Mouse (Mus musculus) brain, embryonic 14.5 days (tissue): Measurements from ENCODE around the gene Copz1. TPM values are rescaled to one million over a fixed set of nuclear protein-coding genes. Genes with fewer than 3 reads are reported as not detected.
A peak's percentile ranks its signal among the peaks of the same experiment; 100 is the strongest.

Experiments used
- DNase-seq: peaks from one replicate; pipeline ENCODE4 v3.0.0-alpha.2; 2011; ENCODE audit warnings: low read depth
- CTCF ChIP-seq: fragments of 200-500 bp; IDR thresholded peaks from 2 replicates; pipeline ENCODE4 v1.5.1; 2012; ENCODE audit warnings: inconsistent platforms, mild to moderate bottlenecking, moderate library complexity, borderline replicate concordance; ENCODE audit not compliant: insufficient read depth, insufficient read length; ENCODE audit errors: extremely low read depth
- POLR2A ChIP-seq: fragments of 200-500 bp; IDR thresholded peaks from 2 replicates; pipeline ENCODE4 v1.6.1; 2012; ENCODE audit warnings: mild to moderate bottlenecking, inconsistent platforms, borderline replicate concordance; ENCODE audit not compliant: poor library complexity, insufficient read depth, insufficient read length, severe bottlenecking; ENCODE audit errors: extremely low read depth
- polyA plus RNA-seq: library from polyadenylated mRNA; depleted of rRNA; stranded (reverse); fragments of >200 nt; gene quantifications from 2 replicates; pipeline ENCODE4 v1.2.3, GENCODE M21; 2012

The Copz1 gene
- polyA plus RNA-seq, 1 experiment: 165 TPM

DNA sequence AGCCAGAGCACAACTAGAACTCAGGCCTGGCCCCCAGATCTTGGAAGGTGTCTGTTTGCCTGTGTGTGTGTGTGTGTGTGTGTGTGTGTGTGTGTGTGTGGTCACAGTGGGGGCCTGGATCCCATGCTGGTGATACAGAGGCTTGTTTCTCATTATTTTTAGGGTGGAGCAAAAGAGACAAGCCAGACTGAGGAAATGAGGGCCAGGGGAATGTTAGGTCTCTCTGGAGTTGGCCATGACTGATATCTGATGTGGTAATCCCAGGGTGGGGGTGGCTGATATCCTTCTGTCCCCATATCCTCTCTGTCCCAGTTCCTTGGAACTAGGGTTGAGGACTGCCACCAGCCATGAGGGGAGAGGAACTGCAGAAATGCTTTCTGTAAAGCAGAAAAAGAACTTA is 44.6 kb downstream of the Copz1 start:
- no peak for DNase-seq
- TF ChIP-seq POLR2A (no peak), CTCF (no peak)

GRCm38 (mm10) chr15:103317731-103318130 is 45.2 kb downstream of the Copz1 start:
- no peak for TF ChIP-seq CTCF
- no peak for DNase-seq

DNA sequence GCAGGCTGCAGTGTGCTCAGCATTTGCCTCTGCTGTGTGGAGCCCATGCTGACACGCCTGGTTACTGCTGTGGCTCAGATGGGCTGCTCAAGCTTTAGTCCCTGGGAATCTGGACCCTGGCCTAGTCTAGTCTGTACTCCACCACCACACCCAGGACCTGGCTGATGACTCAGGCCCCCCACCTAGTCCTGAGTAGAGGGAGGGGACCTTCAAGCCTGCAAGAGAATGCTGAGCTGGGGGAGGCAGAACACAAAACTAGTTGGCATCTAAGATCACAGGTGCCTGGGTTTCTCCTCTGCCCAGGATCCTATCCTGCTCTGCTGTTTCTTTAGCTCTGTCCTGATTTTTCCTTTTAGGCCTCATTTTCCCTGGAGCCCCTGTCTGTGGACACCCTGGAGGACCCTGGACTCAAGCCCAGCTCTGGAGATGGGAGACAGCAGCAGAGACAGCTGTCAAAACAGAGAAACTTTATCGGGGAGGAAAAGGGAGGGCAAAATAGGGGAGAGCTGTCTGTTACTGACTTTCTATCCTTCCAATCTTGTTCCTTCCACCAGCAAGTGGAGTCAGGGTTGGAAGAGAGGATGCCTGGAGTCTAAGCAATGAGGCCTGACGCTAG is 45.8 kb downstream of the Copz1 start:
- no peak for TF ChIP-seq CTCF
- TF ChIP-seq POLR2A: no peak
- no peak for DNase-seq

DNA sequence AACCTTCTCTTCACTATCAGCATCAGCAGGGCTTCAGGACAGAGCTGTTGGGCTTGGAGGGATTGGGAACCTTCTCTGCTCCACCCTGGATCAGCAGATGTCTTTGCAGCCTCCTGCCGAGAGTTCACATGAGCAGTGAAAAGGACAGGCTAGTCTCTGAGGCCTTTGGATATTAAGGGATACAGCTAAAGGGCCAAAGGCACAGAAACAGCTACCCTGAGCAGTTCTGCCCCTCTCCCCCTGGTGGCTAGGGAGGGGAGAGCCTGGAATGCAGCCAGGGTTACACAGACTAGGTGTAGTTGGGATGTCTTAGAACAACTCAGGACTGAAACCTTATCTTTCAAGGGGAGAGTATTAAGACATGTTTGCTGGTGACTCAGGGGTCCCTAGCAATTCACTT is 48.6 kb downstream of the Copz1 start:
- DNase-seq: no peak
- TF ChIP-seq CTCF (peak; percentile 63; the same call in 1 of the 2 replicates), POLR2A (no peak)

DNA sequence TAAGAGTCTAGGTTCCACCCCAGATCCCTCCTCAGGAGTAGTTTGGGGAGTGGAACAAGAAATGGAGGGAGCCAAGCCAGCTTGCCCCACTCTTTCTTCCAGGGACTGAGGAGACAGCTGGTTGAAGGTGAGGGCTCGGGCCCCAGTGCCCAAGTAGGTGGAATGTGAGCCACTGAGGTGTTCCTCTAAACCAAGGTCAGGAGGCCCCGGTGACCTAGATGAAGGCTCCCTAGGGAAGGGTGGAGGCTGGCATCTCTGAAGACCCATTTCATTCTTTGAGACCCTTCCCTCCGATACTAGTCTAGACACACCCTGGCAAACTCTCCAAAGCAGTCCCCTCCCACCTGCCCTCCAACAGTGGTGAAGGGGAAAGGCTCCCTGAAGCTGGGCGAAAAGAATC is 49.9 kb downstream of the Copz1 start:
- no peak for DNase-seq
- TF ChIP-seq CTCF: no peak
- TF ChIP-seq POLR2A: no peak

- DNase-seq: peak; percentile 71
- no peak for TF ChIP-seq POLR2A
- TF ChIP-seq CTCF: no peak
These were observed 50.5 kb downstream of the Copz1 start for GRCm38 (mm10) chr15:103323070-103323454.

DNA sequence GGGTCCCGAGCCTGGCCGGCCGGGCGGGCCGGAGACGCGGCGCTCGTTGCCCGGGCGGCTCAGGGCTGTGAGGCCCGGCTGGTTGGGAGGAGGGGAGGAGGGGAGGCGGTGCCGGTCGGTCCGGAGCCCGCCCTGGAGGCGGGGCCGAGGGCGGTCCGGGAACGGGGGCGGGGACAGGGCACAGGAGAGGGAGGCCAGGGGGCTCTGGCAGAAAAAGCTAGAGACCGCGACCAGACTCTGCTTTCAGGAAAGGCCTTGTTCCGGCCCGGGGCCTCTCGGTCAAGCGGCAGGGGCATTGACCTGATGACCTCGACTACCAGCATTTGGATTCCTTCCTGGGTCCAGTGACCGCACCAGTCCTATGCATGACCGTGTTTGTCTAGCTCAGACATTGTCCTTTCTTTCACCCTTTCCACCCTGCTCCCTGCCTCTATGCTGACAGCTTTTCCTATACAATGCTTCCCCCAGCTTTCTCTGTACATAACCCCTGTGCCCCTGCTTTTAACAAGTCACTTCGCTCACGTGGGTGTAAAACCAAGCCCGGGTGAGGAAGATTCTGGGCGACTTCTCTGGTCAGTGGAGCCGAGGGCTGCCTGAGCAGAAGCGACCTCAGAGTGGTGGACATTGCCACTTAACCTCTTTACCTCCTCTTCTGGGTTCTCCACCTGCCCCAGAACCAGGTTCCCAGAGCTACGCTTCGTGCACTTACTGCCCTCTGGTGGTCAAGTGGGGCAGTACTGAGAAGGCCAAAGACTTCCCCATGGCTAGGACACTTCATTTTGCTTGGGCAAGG is 51.1 kb downstream of the Copz1 start:
- TF ChIP-seq CTCF (peak; percentile 93), POLR2A (peak; percentile 92)
- DNase-seq: peak; percentile 93

DNA sequence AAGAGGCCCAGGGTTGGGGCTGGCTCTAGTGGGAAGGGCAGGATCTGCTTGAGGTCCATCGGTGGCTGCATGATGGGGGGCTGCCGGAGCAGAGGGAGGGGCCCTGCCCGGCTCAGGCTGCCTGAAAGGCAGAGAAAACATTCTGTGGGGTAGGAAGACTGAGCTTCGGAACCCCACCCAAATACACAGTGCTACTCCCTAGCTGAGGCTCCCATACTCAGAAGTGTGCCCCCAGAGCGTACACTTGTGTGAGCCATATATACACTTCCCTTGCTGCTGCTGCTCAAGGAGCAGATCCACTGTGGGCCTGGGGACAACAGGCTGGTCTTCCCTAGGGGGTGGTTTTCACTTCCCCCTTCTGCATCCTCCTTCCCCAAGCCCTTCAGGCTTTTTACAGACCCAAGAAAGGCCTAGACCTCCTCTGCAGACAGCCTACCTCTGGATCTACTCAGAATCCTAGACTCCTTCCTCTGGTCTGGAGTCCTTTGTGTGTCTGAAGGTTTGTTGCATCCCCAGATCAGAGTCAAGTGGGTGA is 60.6 kb downstream of the Copz1 start:
- TF ChIP-seq POLR2A (no peak), CTCF (no peak)

GRCm38 (mm10) chr15:103333738-103334137 is 61.2 kb downstream of the Copz1 start:
- TF ChIP-seq POLR2A: no peak
- TF ChIP-seq CTCF: no peak
- DNase-seq: no peak

More for the DNA sequence above, 60.6 kb downstream of the Copz1 start:
- DNase-seq: no peak

DNA sequence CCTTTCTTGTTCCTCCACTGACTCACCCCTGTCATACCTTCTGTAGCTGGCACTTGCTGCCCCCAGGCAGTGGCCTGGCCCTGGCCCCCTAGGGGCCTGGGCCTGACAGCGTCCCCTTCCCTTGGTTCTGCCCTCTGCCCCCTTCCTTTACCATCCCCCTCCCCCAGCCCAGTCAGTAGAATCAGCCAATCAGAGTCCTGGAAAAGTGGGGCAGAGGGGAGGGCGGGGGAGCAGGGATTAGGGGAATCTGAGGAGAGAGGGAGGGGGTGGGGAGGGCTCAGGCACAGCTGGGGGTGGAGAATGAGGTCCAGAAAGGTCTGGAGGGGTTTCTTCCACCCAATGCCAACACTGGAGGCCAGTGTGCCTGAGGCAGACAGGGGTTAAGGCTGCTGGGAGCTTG is 61.7 kb downstream of the Copz1 start:
- no peak for TF ChIP-seq POLR2A
- no peak for TF ChIP-seq CTCF
- DNase-seq: peak; percentile 77

DNA sequence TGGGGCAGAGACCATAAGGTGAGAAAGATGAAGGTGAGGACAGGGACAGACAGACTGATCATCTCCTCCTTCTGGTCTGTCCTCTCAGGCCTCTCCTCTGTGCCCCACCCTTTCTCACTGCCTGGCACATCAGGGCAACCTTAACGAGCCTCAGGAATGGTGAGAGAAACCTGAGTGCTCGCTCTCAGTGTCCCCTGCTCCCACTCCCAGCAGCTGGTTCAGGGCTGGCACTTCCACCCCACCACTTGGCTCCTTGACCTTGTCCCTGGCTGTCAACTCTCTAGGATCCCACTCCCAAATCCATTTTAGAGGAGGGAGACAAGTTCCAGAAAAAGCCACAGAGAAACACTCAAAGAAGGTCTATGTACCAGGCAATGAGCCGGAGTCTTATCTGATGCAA is 62.5 kb downstream of the Copz1 start:
- DNase-seq: no peak
- TF ChIP-seq CTCF (no peak), POLR2A (no peak)

DNA sequence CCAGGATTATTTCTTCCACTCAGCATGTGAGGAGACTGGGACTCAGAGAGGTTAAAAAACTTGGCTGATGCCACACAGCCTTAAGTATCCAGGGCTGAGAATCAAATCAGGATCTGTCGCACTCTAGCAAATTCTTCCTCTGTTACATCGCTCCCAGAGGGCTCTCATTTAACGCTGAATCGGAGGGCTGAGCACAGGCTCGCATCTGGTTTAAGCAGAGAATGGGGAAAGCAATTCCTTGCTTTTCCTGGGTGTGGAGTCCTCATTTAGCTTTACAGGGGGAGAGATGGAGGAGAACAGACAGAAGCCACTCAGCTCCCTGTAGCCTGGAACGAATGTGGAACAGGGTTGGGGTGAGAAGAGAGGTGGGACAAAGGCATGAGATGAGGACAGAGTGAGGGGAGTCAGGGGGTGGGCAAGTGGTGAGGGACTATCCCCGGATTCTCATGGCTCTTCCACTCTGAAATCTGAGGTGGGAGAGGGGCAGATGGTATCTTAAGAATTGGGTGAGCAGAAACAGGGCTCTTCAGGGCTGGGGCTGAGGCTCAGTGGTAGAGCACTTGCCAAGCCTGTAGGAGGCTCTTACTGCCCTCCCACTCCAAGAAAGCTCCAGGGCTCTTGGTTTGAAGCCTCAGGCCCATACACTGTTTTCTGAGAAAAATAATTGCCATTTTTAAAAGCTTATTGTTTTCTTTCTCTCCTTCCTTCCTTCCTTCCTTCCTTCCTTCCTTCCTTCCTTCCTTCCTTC is 63.1 kb downstream of the Copz1 start:
- no peak for DNase-seq
- TF ChIP-seq POLR2A: no peak
- no peak for TF ChIP-seq CTCF
